Mouse (Mus musculus): ENCODE results near the gene Vgll4. TPM values are rescaled to one million over a fixed set of nuclear protein-coding genes. Genes with fewer than 3 reads are reported as not detected.
A peak's percentile ranks its signal among the peaks of the same experiment; 100 is the strongest.

The Vgll4 gene
- total RNA-seq, 2 experiments from 2014 or later: 50.6 to 80.7 TPM

- DNase-seq (ENCODE audit: low spot score in 2 of 2): peak in 1 of 2 experiments; percentile 32
Observed at GRCm38 (mm10) chr6:114976915-114977419, 7.2 kb upstream of the Vgll4 start.

GRCm38 (mm10) chr6:114974331-114974730 is 4.5 kb upstream of the Vgll4 start:
- no peak for DNase-seq (ENCODE audit: low spot score in 2 of 2)

- DNase-seq (ENCODE audit: low spot score in 2 of 2): no peak
Observed at GRCm38 (mm10) chr6:114972988-114973387, 3.2 kb upstream of the Vgll4 start.

GRCm38 (mm10) chr6:114970895-114971294 is 1.1 kb upstream of the Vgll4 start:
- no peak for DNase-seq (ENCODE audit: low spot score in 2 of 2)

- no peak for DNase-seq (ENCODE audit: low spot score in 2 of 2)
Observed at GRCm38 (mm10) chr6:114970386-114970785, 592 bp upstream of the Vgll4 start.

- DNase-seq (ENCODE audit: low spot score in 2 of 2): peak; percentile 53 to 59
Observed at GRCm38 (mm10) chr6:114968361-114969212, 1.2 kb downstream of the Vgll4 start.

- DNase-seq (ENCODE audit: low spot score in 2 of 2): no peak
Observed at GRCm38 (mm10) chr6:114967623-114968022, 2.2 kb downstream of the Vgll4 start.

GRCm38 (mm10) chr6:114966396-114967154 is 3.2 kb downstream of the Vgll4 start:
- no peak for DNase-seq (ENCODE audit: low spot score in 2 of 2)

GRCm38 (mm10) chr6:114965802-114966201 is 4.0 kb downstream of the Vgll4 start:
- DNase-seq (ENCODE audit: low spot score in 2 of 2): no peak

GRCm38 (mm10) chr6:114965396-114965795 is 4.4 kb downstream of the Vgll4 start:
- DNase-seq (ENCODE audit: low spot score in 2 of 2): no peak

GRCm38 (mm10) chr6:114964235-114964634 is 5.6 kb downstream of the Vgll4 start:
- no peak for DNase-seq (ENCODE audit: low spot score in 2 of 2)

- no peak for DNase-seq (ENCODE audit: low spot score in 2 of 2)
Observed at GRCm38 (mm10) chr6:114963636-114964035, 6.2 kb downstream of the Vgll4 start.

GRCm38 (mm10) chr6:114961276-114962068 is 8.3 kb downstream of the Vgll4 start:
- no peak for DNase-seq (ENCODE audit: low spot score in 2 of 2)

GRCm38 (mm10) chr6:114959012-114959398 is 10.8 kb downstream of the Vgll4 start:
- no peak for DNase-seq (ENCODE audit: low spot score in 2 of 2)

- no peak for DNase-seq (ENCODE audit: low spot score in 2 of 2)
Observed at GRCm38 (mm10) chr6:114958249-114959011, 11.4 kb downstream of the Vgll4 start.

- DNase-seq (ENCODE audit: low spot score in 2 of 2): no peak
Observed at GRCm38 (mm10) chr6:114957756-114958155, 12.0 kb downstream of the Vgll4 start.

GRCm38 (mm10) chr6:114954496-114954895 is 15.3 kb downstream of the Vgll4 start:
- DNase-seq (ENCODE audit: low spot score in 2 of 2): no peak

GRCm38 (mm10) chr6:114953601-114954000 is 16.2 kb downstream of the Vgll4 start:
- DNase-seq (ENCODE audit: low spot score in 2 of 2): no peak

- DNase-seq (ENCODE audit: low spot score in 2 of 2): no peak
Observed at GRCm38 (mm10) chr6:114952356-114952755, 17.4 kb downstream of the Vgll4 start.
